Mouse (Mus musculus) layer of hippocampus, adult 6 months (tissue): ENCODE data around the gene Atg4a-ps. TPM values are rescaled to one million over a fixed set of nuclear protein-coding genes. Genes with fewer than 3 reads are reported as not detected.

ENCODE experiments used
- long read RNA-seq, 2 experiments: library from polyadenylated mRNA; unstranded; transcript quantifications; one replicate each; pipeline ENCODE4 v2.0.0; 2019 to 2020
- microRNA-seq: library from miRNA; unstranded; fragments of <30 nt; microRNA quantifications from one replicate; pipeline ENCODE4 v1.2.0, GENCODE M21; 2020
- polyA plus RNA-seq: library from polyadenylated mRNA; unstranded; fragments of <200 nt; fragmentation: Nextera tagmentation; gene quantifications from 2 replicates; pipeline ENCODE4 v1.2.3, GENCODE M21; 2021

Atg4a-ps gene
- 0.13 TPM in 1 of 2 replicates, not detected in the other for polyA plus RNA-seq
- long read RNA-seq, experiment 1 = 0 reads
- long read RNA-seq, experiment 2 = 0 reads

GRCm38 (mm10) chr3:103645968-103646367, at the start of gene Atg4a-ps:
Gene Atg4a-ps (minus strand): TSS chr3:103646068.

Small RNA genes lying within 50 kb of the gene (microRNA-seq; reads per million reads assigned to microRNA genes)
- gene Gm25325 = not detected

Other genes with a start within 250 kb of the Atg4a-ps start
- gene Syt6, start 70.8 kb downstream of the Atg4a-ps start, polyA plus RNA-seq = 2.2 and 2.7 TPM in 2 replicates
- 11.0 and 11.8 TPM in 2 replicates for gene Olfml3, start 91.9 kb upstream of the Atg4a-ps start, polyA plus RNA-seq
- not detected in 2 replicates for gene Gm10964, start 93.3 kb upstream of the Atg4a-ps start, polyA plus RNA-seq
- 12.0 and 15.8 TPM in 2 replicates for gene Hipk1, start 145.5 kb upstream of the Atg4a-ps start, polyA plus RNA-seq
- gene Dclre1b, start 163.4 kb upstream of the Atg4a-ps start, polyA plus RNA-seq = 3.6 and 5.9 TPM in 2 replicates
- 11.1 and 12.2 TPM in 2 replicates for gene Ap4b1, start 163.5 kb upstream of the Atg4a-ps start, polyA plus RNA-seq
- gene Gm43064, start 163.5 kb upstream of the Atg4a-ps start, polyA plus RNA-seq = 0.08 TPM in 1 of 2 replicates, not detected in the other
- gene Bcl2l15, start 186.5 kb upstream of the Atg4a-ps start, polyA plus RNA-seq = 0.29 and 0.48 TPM in 2 replicates
- gene Ptpn22, start 213.7 kb upstream of the Atg4a-ps start, polyA plus RNA-seq = 0.29 and 0.59 TPM in 2 replicates